Mouse (Mus musculus) embryonic facial prominence, embryonic 10.5 days (tissue): ENCODE results near the gene Zbp1. TPM values are rescaled to one million over a fixed set of nuclear protein-coding genes. Genes with fewer than 3 reads are reported as not detected.

Experiments used
- DNase-seq: peaks from one replicate; pipeline ENCODE4 v3.0.0-alpha.2; 2017; ENCODE audit warnings: low spot score
- H3K27ac ChIP-seq: fragments of 300-500 bp; sonication (generic); replicated peaks from 2 replicates; pipeline ENCODE4 v1.5.1; 2016; ENCODE audit warnings: mild to moderate bottlenecking
- H3K27me3 ChIP-seq: fragments of 300-500 bp; sonication (generic); replicated peaks from 2 replicates; pipeline ENCODE4 v1.6.1; 2016; ENCODE audit warnings: low read depth, mild to moderate bottlenecking; ENCODE audit not compliant: poor library complexity, severe bottlenecking
- H3K36me3 ChIP-seq: fragments of 300-500 bp; sonication (generic); replicated peaks from 2 replicates; pipeline ENCODE4 v1.6.1; 2016; ENCODE audit warnings: mild to moderate bottlenecking, moderate library complexity
- H3K4me1 ChIP-seq: fragments of 300-500 bp; sonication (generic); 2 replicates; pipeline ENCODE4 v1.6.1; 2016
- H3K4me3 ChIP-seq: fragments of 300-500 bp; sonication (generic); 2 replicates; pipeline ENCODE4 v1.5.1; 2016; ENCODE audit warnings: mild to moderate bottlenecking, moderate library complexity
- H3K9me3 ChIP-seq: fragments of 300-500 bp; sonication (generic); 2 replicates; pipeline ENCODE4 v1.6.1; 2016; ENCODE audit warnings: mild to moderate bottlenecking
- WGBS: fragments of 180-500 bp; shearing (Covaris S2); methylation state at CpG from one replicate; pipeline ENCODE4 v1.1.7; 2016; 5-methylcytosine and 5-hydroxymethylcytosine counted together
- polyA plus RNA-seq: library from polyadenylated mRNA; unstranded; fragments of >200 nt; fragmentation: Nextera tagmentation; extraction: Ambion mirVana; gene quantifications from 2 replicates; pipeline ENCODE4 v1.2.1, GENCODE M21; 2016

Zbp1 gene
- polyA plus RNA-seq, 1 experiment from 2014 or later, result not detected

- no peaks in the 10 kb centered on the region for H3K9me3 ChIP-seq
- H3K27ac ChIP-seq, result peak overlapping the region; percentile 78
- no peak overlapping the region for H3K4me3 ChIP-seq
- peaks cover 19% of the 10 kb centered on the region; the same call in 1 of the 2 replicates for H3K27me3 ChIP-seq
- H3K4me1 ChIP-seq, result peaks cover 100% of the 10 kb centered on the region
- DNase-seq, result no peak
- H3K36me3 ChIP-seq, result no peaks in the 10 kb centered on the region; the same call in 1 of the 2 replicates
- WGBS, result 60% methylated on average over 7 of the region's 7 CpGs
These were observed 37.3 kb upstream of the Zbp1 start for GRCm38 (mm10) chr2:173255810-173256551.

GRCm38 (mm10) chr2:173253761-173254662 lies 35.3 kb upstream of the Zbp1 start:
- Histone ChIP-seq H3K9me3 (no peaks in the 10 kb centered on the region), H3K27ac (peak overlapping the region; percentile 78), H3K36me3 (no peaks in the 10 kb centered on the region; the same call in 1 of the 2 replicates), H3K4me3 (peak overlapping the region; percentile 29; the same call in 1 of the 2 replicates), H3K27me3 (peaks cover 20% of the 10 kb centered on the region; the same call in 1 of the 2 replicates), H3K4me1 (peaks cover 98% of the 10 kb centered on the region)
- DNase-seq, result peak; percentile 57
- WGBS, result 23% methylated on average over 26 of the region's 26 CpGs

DNA sequence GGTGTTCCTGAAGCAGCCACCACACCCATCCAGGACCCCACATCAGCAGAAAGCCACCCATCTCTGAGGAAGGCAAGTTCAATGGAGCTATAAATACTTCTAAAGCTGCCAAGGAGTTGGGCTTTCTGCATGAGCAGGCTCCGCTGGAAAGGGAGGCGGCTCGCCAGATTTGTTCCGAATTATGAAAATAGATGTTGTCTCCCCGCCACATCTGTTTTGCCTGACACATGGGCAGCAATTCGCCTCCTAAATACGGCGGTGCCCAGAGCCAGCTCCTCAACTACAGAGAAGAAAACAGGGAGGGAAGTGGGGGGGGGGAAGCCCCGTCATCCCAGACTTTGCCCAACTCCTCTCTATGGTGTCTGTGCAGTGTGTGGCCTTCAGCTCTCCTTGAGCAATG lies 33.0 kb upstream of the Zbp1 start:
- Histone ChIP-seq H3K4me1 (peaks cover 93% of the 10 kb centered on the region), H3K9me3 (no peaks in the 10 kb centered on the region), H3K36me3 (no peaks in the 10 kb centered on the region), H3K27ac (no peak overlapping the region), H3K4me3 (no peak overlapping the region), H3K27me3 (peaks cover 15% of the 10 kb centered on the region)
- WGBS, result 84% methylated on average over 9 of the region's 9 CpGs
- no peak for DNase-seq

DNA sequence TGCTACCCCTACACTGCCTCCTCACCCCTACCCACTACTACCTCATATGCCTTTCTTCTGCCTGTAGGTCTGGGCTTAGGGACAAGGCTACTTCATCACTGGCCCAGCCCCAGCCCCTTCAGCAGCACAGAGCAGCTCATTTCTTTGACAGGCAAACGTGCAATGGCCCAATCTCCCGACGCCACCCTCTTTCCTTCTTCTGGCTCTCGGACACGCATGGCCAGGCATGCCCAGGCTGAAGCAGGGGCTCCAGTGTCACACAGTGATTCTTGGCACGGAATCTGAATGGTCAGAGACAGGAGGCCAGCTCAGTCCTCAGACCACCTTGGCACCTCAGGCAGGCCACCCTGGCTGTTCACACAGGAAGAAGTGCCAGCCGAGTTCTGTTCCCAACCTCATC lies 32.4 kb upstream of the Zbp1 start:
- H3K27ac ChIP-seq, result no peak overlapping the region
- WGBS, result 68% methylated on average over 7 of the region's 7 CpGs
- peaks cover 93% of the 10 kb centered on the region for H3K4me1 ChIP-seq
- no peak overlapping the region for H3K4me3 ChIP-seq
- H3K36me3 ChIP-seq, result no peaks in the 10 kb centered on the region
- no peak for DNase-seq
- peaks cover 15% of the 10 kb centered on the region for H3K27me3 ChIP-seq
- H3K9me3 ChIP-seq, result no peaks in the 10 kb centered on the region

- Histone ChIP-seq H3K27ac (0 out of 2 replicates have a peak overlapping the region, but pooled peaks have one; percentile 42), H3K36me3 (no peaks in the 10 kb centered on the region), H3K4me1 (peaks cover 92% of the 10 kb centered on the region), H3K27me3 (peaks cover 14% of the 10 kb centered on the region), H3K9me3 (no peaks in the 10 kb centered on the region), H3K4me3 (no peak overlapping the region)
- 30% methylated on average over 2 of the region's 2 CpGs for WGBS
- DNase-seq, result no peak
These were observed 31.7 kb upstream of the Zbp1 start for GRCm38 (mm10) chr2:173250411-173250810.

DNA sequence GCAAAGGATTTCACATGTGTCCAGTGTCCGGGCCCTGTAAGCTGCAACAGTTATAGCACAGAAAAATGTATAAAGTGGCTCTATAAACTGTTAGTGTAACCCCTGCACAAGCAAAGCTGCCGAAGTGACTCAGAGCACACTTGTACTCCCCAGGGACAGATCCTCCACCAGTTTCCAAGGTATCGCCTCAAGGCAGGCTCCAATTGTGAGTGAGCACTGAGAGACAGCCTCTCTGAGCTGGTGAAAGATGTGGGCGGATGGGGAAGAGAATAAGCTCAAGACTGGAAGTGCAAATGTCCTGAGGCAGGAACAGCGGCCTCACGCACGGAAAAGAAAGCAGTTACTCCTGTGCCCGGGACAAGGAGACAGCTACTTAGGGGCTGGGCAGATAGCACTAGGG lies 31.2 kb upstream of the Zbp1 start:
- DNase-seq, result no peak
- peaks cover 10% of the 10 kb centered on the region for H3K27me3 ChIP-seq
- H3K4me1 ChIP-seq, result peaks cover 88% of the 10 kb centered on the region
- H3K27ac ChIP-seq, result no peak overlapping the region
- no peaks in the 10 kb centered on the region for H3K36me3 ChIP-seq
- H3K4me3 ChIP-seq, result no peak overlapping the region
- H3K9me3 ChIP-seq, result no peaks in the 10 kb centered on the region
- WGBS, result 73% methylated on average over 8 of the region's 8 CpGs

GRCm38 (mm10) chr2:173249386-173249785 lies 30.7 kb upstream of the Zbp1 start:
- Histone ChIP-seq H3K27ac (no peak overlapping the region), H3K4me1 (peaks cover 82% of the 10 kb centered on the region), H3K27me3 (peaks cover 10% of the 10 kb centered on the region), H3K9me3 (no peaks in the 10 kb centered on the region), H3K4me3 (no peak overlapping the region), H3K36me3 (no peaks in the 10 kb centered on the region)
- WGBS, result 67% methylated on average over 3 of the region's 3 CpGs
- no peak for DNase-seq

GRCm38 (mm10) chr2:173248822-173249221 lies 30.1 kb upstream of the Zbp1 start:
- DNase-seq, result no peak
- no peaks in the 10 kb centered on the region for H3K36me3 ChIP-seq
- peaks cover 10% of the 10 kb centered on the region for H3K27me3 ChIP-seq
- no peak overlapping the region for H3K4me3 ChIP-seq
- H3K27ac ChIP-seq, result no peak overlapping the region
- H3K4me1 ChIP-seq, result peaks cover 81% of the 10 kb centered on the region
- WGBS, result 71% methylated on average over 7 of the region's 7 CpGs
- H3K9me3 ChIP-seq, result no peaks in the 10 kb centered on the region

GRCm38 (mm10) chr2:173247911-173248310 lies 29.2 kb upstream of the Zbp1 start:
- Histone ChIP-seq H3K27ac (0 out of 2 replicates have a peak overlapping the region, but pooled peaks have one; percentile 4), H3K36me3 (no peaks in the 10 kb centered on the region), H3K27me3 (peaks cover 10% of the 10 kb centered on the region), H3K9me3 (no peaks in the 10 kb centered on the region), H3K4me1 (peaks cover 81% of the 10 kb centered on the region), H3K4me3 (no peak overlapping the region)
- 51% methylated on average over 2 of the region's 2 CpGs for WGBS
- no peak for DNase-seq

- peaks cover 81% of the 10 kb centered on the region for H3K4me1 ChIP-seq
- no peak for DNase-seq
- peaks cover 10% of the 10 kb centered on the region; the same call in 1 of the 2 replicates for H3K27me3 ChIP-seq
- 28% methylated on average over 2 of the region's 2 CpGs for WGBS
- H3K36me3 ChIP-seq, result no peaks in the 10 kb centered on the region
- no peak overlapping the region for H3K4me3 ChIP-seq
- no peaks in the 10 kb centered on the region for H3K9me3 ChIP-seq
- peak overlapping the region; percentile 48; the same call in 1 of the 2 replicates for H3K27ac ChIP-seq
These were observed 28.5 kb upstream of the Zbp1 start for GRCm38 (mm10) chr2:173247197-173247596.

DNA sequence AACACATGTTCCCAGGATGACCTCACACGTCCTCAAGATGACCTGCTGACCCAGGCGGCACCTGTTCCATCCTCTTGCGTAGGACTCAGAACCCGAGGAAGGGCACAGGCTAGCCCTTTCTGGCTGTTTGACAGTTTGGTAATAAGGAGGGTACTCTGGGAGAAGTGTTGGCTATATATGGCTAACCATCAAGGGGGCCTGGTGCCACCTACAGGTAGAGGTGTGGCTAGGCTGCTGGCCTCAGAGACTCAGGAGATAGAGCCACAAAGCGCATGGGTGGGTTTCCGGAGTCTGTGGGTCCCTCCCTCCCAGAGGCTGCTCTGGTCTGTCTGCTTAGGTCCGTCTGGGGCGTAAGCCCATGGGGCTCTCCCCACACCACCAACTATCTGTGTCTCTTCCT lies 28.0 kb upstream of the Zbp1 start:
- H3K27me3 ChIP-seq, result peaks cover 10% of the 10 kb centered on the region; the same call in 1 of the 2 replicates
- peak overlapping the region; percentile 48; the same call in 1 of the 2 replicates for H3K27ac ChIP-seq
- no peaks in the 10 kb centered on the region for H3K9me3 ChIP-seq
- DNase-seq, result no peak
- 55% methylated on average over 8 of the region's 8 CpGs for WGBS
- peaks cover 78% of the 10 kb centered on the region for H3K4me1 ChIP-seq
- no peak overlapping the region for H3K4me3 ChIP-seq
- no peaks in the 10 kb centered on the region for H3K36me3 ChIP-seq

DNA sequence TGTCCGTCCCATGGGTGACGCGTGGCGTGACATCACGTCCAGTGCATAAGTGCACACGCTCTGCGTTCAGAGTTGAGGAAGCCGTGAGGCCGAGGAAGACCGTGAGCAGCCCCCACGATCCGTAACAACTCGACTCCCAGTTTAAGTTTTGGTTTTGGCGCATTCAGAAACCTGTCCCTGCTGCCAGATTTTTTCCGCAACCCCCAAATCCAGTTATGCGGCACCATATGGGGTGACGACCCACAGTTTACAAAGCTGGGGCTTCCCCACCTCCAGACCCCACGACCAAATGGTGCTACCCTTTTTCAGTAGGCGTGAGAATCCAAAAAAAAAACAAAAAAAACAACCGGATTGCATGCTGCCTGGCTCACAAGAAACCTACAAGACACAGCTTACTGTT lies 26.5 kb upstream of the Zbp1 start:
- Histone ChIP-seq H3K9me3 (no peaks in the 10 kb centered on the region), H3K4me1 (peaks cover 76% of the 10 kb centered on the region), H3K36me3 (no peaks in the 10 kb centered on the region), H3K27ac (no peak overlapping the region), H3K27me3 (peaks cover 16% of the 10 kb centered on the region), H3K4me3 (no peak overlapping the region)
- 90% methylated on average over 20 of the region's 20 CpGs for WGBS
- DNase-seq, result no peak
